Mouse (Mus musculus): ENCODE measurements at regions not wholly inside any gene's neighbourhood (a gene's known extent, or its start where the extent isn't known, plus 50 kb on each side); places are given as distances from the start of the nearest gene placed in this dataset.

DNA sequence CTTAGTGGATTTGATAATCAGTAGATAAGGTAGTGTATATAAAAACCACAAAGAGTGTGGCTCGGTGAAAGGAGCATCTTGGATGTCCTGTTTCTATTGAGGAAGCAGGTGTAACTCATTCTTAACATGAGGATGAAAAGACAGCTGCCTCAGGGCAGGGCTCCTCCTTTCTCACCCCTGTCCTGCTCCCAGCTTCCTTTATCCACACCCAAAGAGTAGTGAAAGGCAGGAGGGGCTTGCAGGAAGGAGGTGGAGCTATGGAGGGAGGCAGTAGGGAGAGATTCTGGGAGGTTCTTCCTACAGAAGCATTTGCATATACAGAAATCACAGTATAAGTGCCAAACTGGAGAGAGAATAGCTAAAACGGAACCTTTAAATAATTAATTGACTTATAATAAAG, 216.4 kb downstream of the Lrig3 start:
- TF ChIP-seq GATA1 (IDR thresholded peaks at IDR 0.05; ENCODE audit: borderline replicate concordance, low read length), result no peak
- no peak for TF ChIP-seq FLI1 (IDR thresholded peaks at IDR 0.05; ENCODE audit: low read length)

Measured in megakaryocyte, embryonic 14.5 days (primary cell).